Mouse (Mus musculus) gastrocnemius, postnatal 14 days (tissue): ENCODE data around the gene Mrps15. TPM values are rescaled to one million over a fixed set of nuclear protein-coding genes. Genes with fewer than 3 reads are reported as not detected.
"Not testable (repeated sequence)": the region's sequence is repeated elsewhere in the genome, so short reads cannot be mapped to it uniquely, and the experiment has no call there.

Source experiments
- DNase-seq: peaks from one replicate; pipeline ENCODE4 v3.0.0; 2021; ENCODE audit warnings: mixed read lengths
- intact Hi-C: fragments of 180-260 bp; cut with DNase I; formaldehyde crosslinking; loops from one replicate; pipeline ENCODE4 v1.15.1; 2025; ENCODE audit warnings: low total_unique reads
- total RNA-seq, 2 experiments: library from RNA; stranded (reverse); gene quantifications; 2 replicates each; pipeline ENCODE4 v1.2.3; 2021

Mrps15 gene
- total RNA-seq, 2 experiments from 2014 or later: 57.3 to 58.7 TPM

GRCm38 (mm10) chr4:126067401-126068077 lies 20.8 kb downstream of the Mrps15 start:
- intact Hi-C loops: no loop called here
- peak; percentile 26 for DNase-seq

GRCm38 (mm10) chr4:126068842-126069241 lies 22.1 kb downstream of the Mrps15 start:
- no peak for DNase-seq
- intact Hi-C loops: no loop called here

GRCm38 (mm10) chr4:126077833-126078232 lies 31.1 kb downstream of the Mrps15 start:
- DNase-seq: no peak
- intact Hi-C loops: no loop called here

GRCm38 (mm10) chr4:126079266-126079665 lies 32.5 kb downstream of the Mrps15 start:
- intact Hi-C loops: no loop called here
- DNase-seq: peak; percentile 44

- intact Hi-C loops: loop anchor here (5.0 kb wide), 1 partner anchor 36 kb away; no protein-coding TSS in a partner anchor
- DNase-seq: no peak
These were observed 34.9 kb downstream of the Mrps15 start for GRCm38 (mm10) chr4:126081601-126082000.

- no peak for DNase-seq
- intact Hi-C loops: loop anchor here (5.0 kb wide), 1 partner anchor 34 kb away; no protein-coding TSS in a partner anchor
These were observed 36.3 kb downstream of the Mrps15 start for GRCm38 (mm10) chr4:126083021-126083420.

GRCm38 (mm10) chr4:126084382-126084781 lies 37.7 kb downstream of the Mrps15 start:
- no peak for DNase-seq
- intact Hi-C loops: loop anchor here (5.0 kb wide), 1 partner anchor 33 kb away; no protein-coding TSS in a partner anchor

- intact Hi-C loops: loop anchor here (5.0 kb wide), 1 partner anchor 71 kb away; no protein-coding TSS in a partner anchor
- DNase-seq: peak; percentile 85
These were observed 39.4 kb downstream of the Mrps15 start for GRCm38 (mm10) chr4:126085996-126086576.

GRCm38 (mm10) chr4:126090101-126090847 lies 43.5 kb downstream of the Mrps15 start:
- intact Hi-C loops: no loop called here
- no peak for DNase-seq

GRCm38 (mm10) chr4:126090848-126091124 lies 44.1 kb downstream of the Mrps15 start:
- no peak for DNase-seq
- intact Hi-C loops: no loop called here

- intact Hi-C loops: no loop called here
- DNase-seq: no peak
These were observed 45.1 kb downstream of the Mrps15 start for GRCm38 (mm10) chr4:126091873-126092272.

- intact Hi-C loops, DNase-seq: not testable (repeated sequence)
These were observed 49.1 kb downstream of the Mrps15 start for GRCm38 (mm10) chr4:126095622-126096430.

- intact Hi-C loops: no loop called here
- peak; percentile 94 for DNase-seq
These were observed 49.9 kb downstream of the Mrps15 start, which contains the start of gene Lsm10 for GRCm38 (mm10) chr4:126096464-126097111. Lsm10 (plus strand) TSS chr4:126096623.

- intact Hi-C loops: no loop called here
These were observed 51.1 kb downstream of the Mrps15 start for GRCm38 (mm10) chr4:126097711-126098253.

GRCm38 (mm10) chr4:126099365-126099764 lies 52.6 kb downstream of the Mrps15 start:
- DNase-seq: no peak
- intact Hi-C loops: no loop called here

More at GRCm38 (mm10) chr4:126097711-126098253, 51.1 kb downstream of the Mrps15 start:
- no peak for DNase-seq

GRCm38 (mm10) chr4:126100764-126101163 lies 54.0 kb downstream of the Mrps15 start:
- intact Hi-C loops: no loop called here
- DNase-seq: no peak

- intact Hi-C loops: no loop called here
- DNase-seq: no peak
These were observed 55.5 kb downstream of the Mrps15 start for GRCm38 (mm10) chr4:126102061-126102841.

- peak; percentile 90 for DNase-seq
- intact Hi-C loops: no loop called here
These were observed 56.4 kb downstream of the Mrps15 start for GRCm38 (mm10) chr4:126103057-126103581.
